Mouse (Mus musculus): ENCODE data around the gene Cul5. TPM values are rescaled to one million over a fixed set of nuclear protein-coding genes. Genes with fewer than 3 reads are reported as not detected.

The Cul5 gene
- total and polyA plus RNA-seq, 2 experiments from 2014 or later, result 40.9 to 72.5 TPM

GRCm38 (mm10) chr9:53594764-53595163 lies 75.0 kb downstream of the Cul5 start:
- H3K4me2 ChIP-seq (ENCODE audit: low read depth), result no peak overlapping the region
- no peaks in the 10 kb centered on the region for H3K4me1 ChIP-seq (ENCODE audit: insufficient read depth)
- peaks cover 45% of the 10 kb centered on the region for H3K36me3 ChIP-seq (ENCODE audit: insufficient read depth)
- peak; percentile 81 for TF ChIP-seq CTCF (IDR thresholded peaks at IDR 0.05; ENCODE audit: low read depth)
- no peaks in the 10 kb centered on the region for H3K9me3 ChIP-seq (ENCODE audit: low read length)
- ATAC-seq (peak; percentile 64; the same call in 1 of the 2 replicates), DNase-seq (peak; percentile 57)
- H3K27me3 ChIP-seq (ENCODE audit: insufficient read depth, low read length), result no peaks in the 10 kb centered on the region
- H3K9ac ChIP-seq, result no peak overlapping the region
- no peak overlapping the region for H3K4me3 ChIP-seq (ENCODE audit: low read depth, low read length)
- no peak overlapping the region for H3K27ac ChIP-seq (ENCODE audit: low read depth, low read length)
- WGBS, result 4% methylated on average over 3 of the region's 3 CpGs

DNA sequence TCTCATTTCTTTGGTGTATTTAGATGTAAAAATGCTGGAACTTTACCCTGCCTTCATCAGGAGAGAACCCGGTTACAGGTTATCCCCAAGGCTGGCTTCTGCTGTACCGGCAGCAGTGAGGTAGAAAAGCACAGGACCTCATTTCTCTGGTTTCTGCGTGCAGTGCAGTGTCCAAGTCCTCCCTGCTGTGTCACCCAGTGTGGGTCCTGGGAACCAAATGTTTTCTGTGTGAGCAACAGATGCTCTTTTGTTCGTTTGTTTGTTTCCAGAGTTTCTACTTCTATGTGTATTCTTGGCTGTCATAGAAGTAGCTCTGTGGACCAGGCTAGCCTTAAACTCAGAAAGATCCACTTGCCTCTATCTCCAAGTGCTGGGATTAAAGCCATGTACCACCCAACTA lies 87.9 kb downstream of the Cul5 start:
- Histone ChIP-seq H3K4me3 (ENCODE audit: low read depth, low read length) (no peak overlapping the region), H3K36me3 (ENCODE audit: insufficient read depth) (peaks cover 64% of the 10 kb centered on the region), H3K9me3 (ENCODE audit: low read length) (no peaks in the 10 kb centered on the region), H3K4me1 (ENCODE audit: insufficient read depth) (no peaks in the 10 kb centered on the region), H3K9ac (no peak overlapping the region), H3K4me2 (ENCODE audit: low read depth) (no peak overlapping the region), H3K27ac (ENCODE audit: low read depth, low read length) (no peak overlapping the region), H3K27me3 (ENCODE audit: insufficient read depth, low read length) (no peaks in the 10 kb centered on the region)
- TF ChIP-seq CTCF (IDR thresholded peaks at IDR 0.05; ENCODE audit: low read depth), result no peak
- 80% methylated on average over 4 of the region's 4 CpGs for WGBS
- ATAC-seq, result no peak
- no peak for DNase-seq

DNA sequence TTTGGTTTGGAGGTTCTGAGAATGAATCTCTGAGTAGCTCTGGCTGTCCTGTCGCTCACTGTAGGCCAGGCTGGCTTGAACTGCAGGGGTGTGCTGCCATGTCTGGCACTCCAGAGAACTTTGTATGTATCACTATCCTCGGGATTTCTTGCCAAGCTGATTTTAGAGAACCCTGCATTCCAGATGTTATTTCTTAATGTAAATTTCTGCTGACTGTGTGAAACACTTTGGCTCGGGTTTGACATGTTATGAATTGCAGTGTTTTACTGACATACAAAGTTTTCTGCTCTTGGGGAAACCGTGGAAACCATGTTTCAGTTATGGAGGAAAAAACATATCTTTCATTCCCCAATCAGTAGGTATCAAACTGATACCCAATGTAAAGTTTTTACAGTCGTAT lies 94.1 kb downstream of the Cul5 start:
- ATAC-seq (no peak), DNase-seq (no peak)
- no peak for TF ChIP-seq CTCF (IDR thresholded peaks at IDR 0.05; ENCODE audit: low read depth)
- Histone ChIP-seq H3K27me3 (ENCODE audit: insufficient read depth, low read length) (no peaks in the 10 kb centered on the region), H3K36me3 (ENCODE audit: insufficient read depth) (peaks cover 26% of the 10 kb centered on the region), H3K27ac (ENCODE audit: low read depth, low read length) (no peak overlapping the region), H3K4me2 (ENCODE audit: low read depth) (no peak overlapping the region), H3K4me1 (ENCODE audit: insufficient read depth) (no peaks in the 10 kb centered on the region), H3K9me3 (ENCODE audit: low read length) (no peaks in the 10 kb centered on the region), H3K9ac (no peak overlapping the region), H3K4me3 (ENCODE audit: low read depth, low read length) (no peak overlapping the region)
- 86% methylated on average over 5 of the region's 5 CpGs for WGBS

DNA sequence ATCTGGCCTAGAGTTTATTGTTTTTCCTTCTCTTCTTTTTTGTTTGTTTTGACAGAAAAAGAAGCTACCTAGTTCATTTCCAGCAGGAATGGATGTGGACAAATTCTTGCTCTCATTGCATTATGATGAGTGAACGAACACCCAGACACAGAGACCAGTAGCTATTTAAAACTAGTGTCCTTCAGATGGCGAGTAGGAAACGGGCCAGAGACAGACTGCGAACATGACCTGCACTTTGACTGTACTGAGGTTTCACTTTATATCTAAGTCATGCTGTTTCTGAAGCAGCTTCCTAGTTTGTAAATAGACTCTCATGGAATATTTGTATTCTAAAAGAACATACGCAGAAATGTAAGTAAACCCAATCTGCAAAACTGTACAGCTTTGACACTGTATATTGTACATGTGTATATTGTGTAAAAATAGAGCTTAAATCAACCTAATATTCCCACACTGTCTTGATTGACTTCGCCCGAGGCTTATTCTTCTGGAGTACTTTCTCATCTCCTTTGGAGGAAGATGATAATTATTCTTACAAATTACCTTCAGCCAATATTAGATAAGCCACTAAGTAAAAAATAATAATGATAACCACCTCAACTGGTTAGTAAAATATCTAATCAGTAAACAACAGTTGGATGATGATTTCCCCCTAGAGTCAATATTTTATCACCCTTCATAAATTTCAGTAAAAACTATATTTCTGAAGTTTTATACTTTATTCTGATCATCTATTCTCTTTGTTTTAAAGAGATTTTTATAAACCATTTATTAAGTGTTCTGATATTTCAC lies 97.1 kb downstream of the Cul5 start:
- Histone ChIP-seq H3K9ac (no peak overlapping the region), H3K36me3 (ENCODE audit: insufficient read depth) (peaks cover 26% of the 10 kb centered on the region), H3K27ac (ENCODE audit: low read depth, low read length) (no peak overlapping the region), H3K27me3 (ENCODE audit: insufficient read depth, low read length) (no peaks in the 10 kb centered on the region), H3K4me3 (ENCODE audit: low read depth, low read length) (no peak overlapping the region), H3K4me1 (ENCODE audit: insufficient read depth) (no peaks in the 10 kb centered on the region), H3K4me2 (ENCODE audit: low read depth) (no peak overlapping the region), H3K9me3 (ENCODE audit: low read length) (no peaks in the 10 kb centered on the region)
- WGBS, result 91% methylated on average over 7 of the region's 7 CpGs
- no peak for DNase-seq
- no peak for TF ChIP-seq CTCF (IDR thresholded peaks at IDR 0.05; ENCODE audit: low read depth)
- ATAC-seq, result no peak

GRCm38 (mm10) chr9:53570662-53571061 lies 99.2 kb downstream of the Cul5 start:
- Histone ChIP-seq H3K4me3 (ENCODE audit: low read depth, low read length) (no peak overlapping the region), H3K27me3 (ENCODE audit: insufficient read depth, low read length) (no peaks in the 10 kb centered on the region), H3K9me3 (ENCODE audit: low read length) (no peaks in the 10 kb centered on the region), H3K27ac (ENCODE audit: low read depth, low read length) (no peak overlapping the region), H3K9ac (no peak overlapping the region), H3K4me1 (ENCODE audit: insufficient read depth) (no peaks in the 10 kb centered on the region), H3K36me3 (ENCODE audit: insufficient read depth) (peaks cover 46% of the 10 kb centered on the region), H3K4me2 (ENCODE audit: low read depth) (no peak overlapping the region)
- DNase-seq, result no peak
- WGBS, result 73% methylated on average over 6 of the region's 6 CpGs
- ATAC-seq, result peak; percentile 16; the same call in 1 of the 2 replicates
- TF ChIP-seq CTCF (IDR thresholded peaks at IDR 0.05; ENCODE audit: low read depth), result 0 out of 2 replicates have a peak, but pooled peaks have one; percentile 28

Other genes starting within 250 kb of the Cul5 start
- gene Atm, start 133.3 kb downstream of the Cul5 start, total RNA-seq (2014; rRNA removed), result 11.1 and 22.2 TPM in 2 replicates
- 4.8 and 4.9 TPM in 2 replicates for gene Atm, start 133.3 kb downstream of the Cul5 start, polyA plus RNA-seq (2015; fragmentation: Nextera tagmentation; extraction: Ambion mirVana)
- gene Npat, start 133.0 kb downstream of the Cul5 start, total RNA-seq (2014; rRNA removed), result 14.1 and 17.4 TPM in 2 replicates
- 5.3 and 8.6 TPM in 2 replicates for gene Npat, start 133.0 kb downstream of the Cul5 start, polyA plus RNA-seq (2015; fragmentation: Nextera tagmentation; extraction: Ambion mirVana)
- 164 and 193 TPM in 2 replicates for gene Acat1, start 59.6 kb downstream of the Cul5 start, total RNA-seq (2014; rRNA removed)
- 199 and 218 TPM in 2 replicates for gene Acat1, start 59.6 kb downstream of the Cul5 start, polyA plus RNA-seq (2015; fragmentation: Nextera tagmentation; extraction: Ambion mirVana)
- 1.8 and 2.5 TPM in 2 replicates for gene Rab39, start 36.2 kb upstream of the Cul5 start, total RNA-seq (2014; rRNA removed)
- gene Rab39, start 36.2 kb upstream of the Cul5 start, polyA plus RNA-seq (2015; fragmentation: Nextera tagmentation; extraction: Ambion mirVana), result 1.2 and 1.3 TPM in 2 replicates
- gene Slc35f2, start 101.5 kb upstream of the Cul5 start, total RNA-seq (2014; rRNA removed), result 15.2 and 19.2 TPM in 2 replicates
- 19.3 and 20.2 TPM in 2 replicates for gene Slc35f2, start 101.5 kb upstream of the Cul5 start, polyA plus RNA-seq (2015; fragmentation: Nextera tagmentation; extraction: Ambion mirVana)
- gene Sln, start 180.2 kb upstream of the Cul5 start, total RNA-seq (2014; rRNA removed), result not detected in 2 replicates
- gene Sln, start 180.2 kb upstream of the Cul5 start, polyA plus RNA-seq (2015; fragmentation: Nextera tagmentation; extraction: Ambion mirVana), result 0.42 TPM in 2 replicates

Measured in forebrain, postnatal 0 days (tissue).